Comparison of ENCODE assay signal across 19 mouse cellular contexts in genomic region chr15:99619821-99620220, GRCm38 (mm10). TPM values are rescaled to one million over a fixed set of nuclear protein-coding genes. Genes with fewer than 3 reads are reported as not detected.
DNase-seq lines count a peak whose midpoint lies in the region; ATAC-seq and TF ChIP-seq lines count a peak whose summit lies in the region.
"Had no signal": no experiment of that assay in that cellular context is flagged by ENCODE, and none has a peak within 500 bp of the region (broad histone marks: within the 10 kb centered on the region; RNA-seq: fewer than 3 reads in every experiment).

No protein-coding gene starts in this region.

- 0 out of 2 replicates have a peak overlapping the region, but pooled peaks have one; percentile 40 for H3K27ac ChIP-seq in forebrain, postnatal 0 days (ENCODE audit: low read depth, low read length)
- H3K27ac ChIP-seq: intestine, embryonic 15.5 days; kidney, postnatal 0 days had no signal

- peaks cover 5% of the 10 kb centered on the region; the same call in 1 of the 2 replicates for H3K4me1 ChIP-seq in forebrain, postnatal 0 days (ENCODE audit: insufficient read depth)

- H3K4me2 ChIP-seq in forebrain, postnatal 0 days (ENCODE audit: low read depth): no peak overlapping the region
- H3K4me2 ChIP-seq: intestine, embryonic 15.5 days; liver, embryonic 11.5 days had no signal

- DNase-seq in frontal cortex, postnatal 10 days (ENCODE audit: low spot score in 2 of 2): no peak
- DNase-seq in right cerebral cortex, postnatal 10 days (ENCODE audit: low spot score in 2 of 2): peak; percentile 56 to 64
- no peak for DNase-seq in right cerebral cortex, postnatal 36 days (ENCODE audit: low spot score in 2 of 2)
- peak; percentile 51 for DNase-seq in forebrain, postnatal 0 days
- no peak for DNase-seq in kidney, postnatal 4 days
- DNase-seq in thymus, postnatal 14 days: no peak
- DNase-seq: heart, adult 18-20 months; right cerebral cortex, postnatal 14 days; thymus, adult 2 months had no signal

- H3K4me3 ChIP-seq in forebrain, postnatal 0 days (ENCODE audit: low read depth, low read length): no peak overlapping the region
- H3K4me3 ChIP-seq: intestine, embryonic 15.5 days had no signal

- no peaks in the 10 kb centered on the region for H3K27me3 ChIP-seq in forebrain, postnatal 0 days (ENCODE audit: insufficient read depth, low read length)
- H3K27me3 ChIP-seq: intestine, embryonic 15.5 days had no signal

- H3K9me3 ChIP-seq in forebrain, postnatal 0 days (ENCODE audit: low read length): no peaks in the 10 kb centered on the region
- H3K9me3 ChIP-seq: intestine, embryonic 15.5 days had no signal

- no peak for TF ChIP-seq CTCF in forebrain, postnatal 0 days (IDR thresholded peaks at IDR 0.05; ENCODE audit: low read depth)

- no peak overlapping the region for H3K9ac ChIP-seq in forebrain, postnatal 0 days
- H3K9ac ChIP-seq: intestine, embryonic 15.5 days had no signal

- peaks cover 8% of the 10 kb centered on the region; the same call in 1 of the 2 replicates for H3K36me3 ChIP-seq in forebrain, postnatal 0 days (ENCODE audit: insufficient read depth)

- 49% methylated on average over 4 of the region's 4 CpGs for WGBS in forebrain, postnatal 0 days

- peak; percentile 20; the same call in 1 of the 2 replicates for ATAC-seq in frontal cortex, adult (ENCODE audit: low TSS enrichment)
- peak; percentile 27 for ATAC-seq in forebrain, postnatal 0 days
- ATAC-seq: activated CD4-positive, CD25-positive, alpha-beta regulatory T cell, adult 4 months; CD4-positive, CD25-positive, alpha-beta regulatory T cell, adult 4 months; intestine, embryonic 15.5 days had no signal

RNA-seq across cellular contexts. Expression of gene Aqp6, which starts 18.6 kb away (rescaled TPM):
- not detected in 2 replicates for total RNA-seq in forebrain, postnatal 0 days (2014; rRNA removed)
- polyA plus RNA-seq in forebrain, postnatal 0 days (2015; fragmentation: Nextera tagmentation; extraction: Ambion mirVana): 0.06 TPM in 1 of 2 replicates, not detected in the other
- total RNA-seq: megakaryocyte-erythroid progenitor cell, adult 5-6 weeks had no signal
- polyA plus RNA-seq: activated CD4-positive, CD25-positive, alpha-beta regulatory T cell, adult 4 months; CD4-positive, CD25-positive, alpha-beta regulatory T cell, adult 4 months; heart, postnatal 0 days; intestine, embryonic 15.5 days; liver, embryonic 11.5 days; lung, embryonic 16.5 days had no signal

RNA-seq across cellular contexts. Expression of gene Aqp5, which starts 29.2 kb away (rescaled TPM):
- 0.46 and 0.76 TPM in 2 replicates for total RNA-seq in forebrain, postnatal 0 days (2014; rRNA removed)
- 0.59 and 0.64 TPM in 2 replicates for polyA plus RNA-seq in forebrain, postnatal 0 days (2015; fragmentation: Nextera tagmentation; extraction: Ambion mirVana)
- total RNA-seq: megakaryocyte-erythroid progenitor cell, adult 5-6 weeks had no signal
- polyA plus RNA-seq: activated CD4-positive, CD25-positive, alpha-beta regulatory T cell, adult 4 months; CD4-positive, CD25-positive, alpha-beta regulatory T cell, adult 4 months had no signal

RNA-seq across cellular contexts. Expression of gene Racgap1, which starts 31.6 kb away (rescaled TPM):
- total RNA-seq in forebrain, postnatal 0 days (2014; rRNA removed): 27.5 and 39.7 TPM in 2 replicates
- 31.7 and 34.2 TPM in 2 replicates for polyA plus RNA-seq in forebrain, postnatal 0 days (2015; fragmentation: Nextera tagmentation; extraction: Ambion mirVana)

RNA-seq across cellular contexts. Expression of gene Aqp2, which starts 41.0 kb away (rescaled TPM):
- total RNA-seq in forebrain, postnatal 0 days (2014; rRNA removed): not detected in 2 replicates
- not detected in 2 replicates for polyA plus RNA-seq in forebrain, postnatal 0 days (2015; fragmentation: Nextera tagmentation; extraction: Ambion mirVana)
- total RNA-seq: heart, adult 18-20 months; left cerebral cortex, postnatal 10 days; megakaryocyte-erythroid progenitor cell, adult 5-6 weeks had no signal
- polyA plus RNA-seq: activated CD4-positive, CD25-positive, alpha-beta regulatory T cell, adult 4 months; CD4-positive, CD25-positive, alpha-beta regulatory T cell, adult 4 months; heart, postnatal 0 days; intestine, embryonic 15.5 days; liver, embryonic 11.5 days; lung, embryonic 16.5 days had no signal

RNA-seq across cellular contexts. Expression of gene Asic1, which starts 50.3 kb away (rescaled TPM):
- 81.9 and 99.1 TPM in 2 replicates for total RNA-seq in forebrain, postnatal 0 days (2014; rRNA removed)
- polyA plus RNA-seq in forebrain, postnatal 0 days (2015; fragmentation: Nextera tagmentation; extraction: Ambion mirVana): 24.7 and 28.1 TPM in 2 replicates

Comparison
In these comparisons a context has a peak if more than half of its experiments do, and no peak if none do; other contexts are left out.
1. DNase-seq: peak in right cerebral cortex, postnatal 10 days (2 of 2) and forebrain, postnatal 0 days (single experiment); none in frontal cortex, postnatal 10 days (0 of 2), right cerebral cortex, postnatal 36 days (0 of 2), kidney, postnatal 4 days (0 of 2) and thymus, postnatal 14 days (single experiment).